Mouse (Mus musculus) erythroblast, embryonic 14.5 days (primary cell): ENCODE measurements around the gene Zfp219.

Experiments
- GATA1 ChIP-seq: IDR thresholded peaks from 2 replicates; pipeline ENCODE4 v1.6.1; 2012; ENCODE audit warnings: low read length, inconsistent platforms, mixed read lengths
- TAL1 ChIP-seq: IDR thresholded peaks from 3 replicates; pipeline ENCODE4 v1.6.1; 2012; ENCODE audit warnings: low read length, inconsistent platforms, mixed read lengths

DNA sequence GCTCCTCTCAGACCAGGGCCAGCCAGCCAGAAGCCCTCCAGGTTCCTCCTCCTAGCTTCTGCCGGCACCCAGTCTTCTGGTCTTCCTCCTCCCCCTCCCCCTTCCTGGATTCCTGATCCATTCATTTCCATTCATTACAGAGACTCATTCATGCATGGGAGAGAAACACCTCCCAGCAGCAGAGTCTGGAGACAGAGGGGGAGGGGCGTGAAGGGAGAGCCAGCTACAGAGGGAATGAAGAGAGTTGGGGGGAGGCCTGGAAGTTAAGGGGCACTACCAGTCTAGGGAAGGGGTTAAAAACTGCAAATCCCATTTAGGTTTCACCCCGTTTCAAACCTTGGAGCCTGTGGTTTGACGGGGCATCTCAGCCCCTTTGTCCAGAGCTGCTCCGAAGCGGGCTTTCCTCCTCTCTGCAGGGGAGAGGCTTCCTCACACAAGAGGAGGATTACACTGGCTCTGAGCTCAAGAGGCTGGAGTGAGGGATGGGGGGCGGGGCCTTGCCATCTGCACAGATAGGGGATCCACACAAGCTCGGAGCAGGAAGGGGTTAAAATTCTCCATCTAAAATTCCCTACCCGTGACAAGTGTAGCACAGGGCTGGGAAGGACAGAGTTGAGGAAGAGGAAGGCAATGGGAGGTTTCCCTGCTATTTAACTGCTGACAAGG lies 10.0 kb downstream of the Zfp219 start:
- TF ChIP-seq GATA1 (no peak), TAL1 (no peak)
